Mouse (Mus musculus) kidney, embryonic 16.5 days (tissue): ENCODE data around the gene Mettl7b. TPM values are rescaled to one million over a fixed set of nuclear protein-coding genes. Genes with fewer than 3 reads are reported as not detected.

ENCODE experiments used
- ATAC-seq: fragments of 200-750 bp; cut with Nextera tagmentation; 2 replicates; pipeline ENCODE4 v1.8.0; 2017; ENCODE audit warnings: moderate TSS enrichment; ENCODE audit not compliant: low FRiP score, low TSS enrichment
- H3K27ac ChIP-seq: fragments of 300-500 bp; sonication (generic); 2 replicates; pipeline ENCODE4 v1.5.1; 2014; ENCODE audit warnings: low read length
- H3K27me3 ChIP-seq: fragments of 300-500 bp; sonication (generic); 2 replicates; pipeline ENCODE4 v1.6.1; 2014; ENCODE audit warnings: low read length, control low read depth, mixed read lengths; ENCODE audit not compliant: insufficient read depth
- H3K36me3 ChIP-seq: fragments of 300-500 bp; sonication (generic); 2 replicates; pipeline ENCODE4 v1.6.1; 2014; ENCODE audit warnings: low read length, control low read depth, mixed read lengths; ENCODE audit not compliant: insufficient read depth
- H3K4me1 ChIP-seq: fragments of 300-500 bp; sonication (generic); 2 replicates; pipeline ENCODE4 v1.6.1; 2014; ENCODE audit warnings: low read length, control low read depth, mixed read lengths; ENCODE audit not compliant: insufficient read depth
- H3K4me2 ChIP-seq: fragments of 300-500 bp; sonication (generic); replicated peaks from 2 replicates; pipeline ENCODE4 v1.6.1; 2014; ENCODE audit warnings: low read depth, low read length
- H3K4me3 ChIP-seq: fragments of 300-500 bp; sonication (generic); 2 replicates; pipeline ENCODE4 v1.5.1; 2014; ENCODE audit warnings: mild to moderate bottlenecking, low read length
- H3K9ac ChIP-seq: fragments of 300-500 bp; sonication (generic); replicated peaks from 2 replicates; pipeline ENCODE4 v1.6.1; 2014; ENCODE audit warnings: low read length
- H3K9me3 ChIP-seq: fragments of 300-500 bp; sonication (generic); 2 replicates; pipeline ENCODE4 v1.6.1; 2016; ENCODE audit warnings: low read length, control low read depth
- WGBS: fragments of 180-500 bp; shearing (Covaris S2); extraction: QIAGEN DNeasy Blood & Tissue Kit; methylation state at CpG from one replicate; pipeline ENCODE4 v1.1.7; 2014; 5-methylcytosine and 5-hydroxymethylcytosine counted together
- polyA plus RNA-seq: library from polyadenylated mRNA; unstranded; fragments of >200 nt; fragmentation: Nextera tagmentation; extraction: Ambion mirVana; gene quantifications from 2 replicates; pipeline ENCODE4 v1.2.1, GENCODE M21; 2015

Gene Mettl7b
- polyA plus RNA-seq, 1 experiment from 2014 or later: 17.1 TPM

GRCm38 (mm10) chr10:128912791-128913190 is 48.0 kb downstream of the Mettl7b start:
- no peak overlapping the region for H3K4me3 ChIP-seq
- peaks cover 24% of the 10 kb centered on the region for H3K4me1 ChIP-seq
- ATAC-seq: no peak
- peaks cover 40% of the 10 kb centered on the region for H3K36me3 ChIP-seq
- 0 out of 2 replicates have a peak overlapping the region, but pooled peaks have one; percentile 13 for H3K27ac ChIP-seq
- no peaks in the 10 kb centered on the region for H3K9me3 ChIP-seq
- 78% methylated on average over 4 of the region's 4 CpGs for WGBS
- H3K27me3 ChIP-seq: no peaks in the 10 kb centered on the region
- H3K4me2 ChIP-seq: no peak overlapping the region
- H3K9ac ChIP-seq: peak overlapping the region; percentile 43; the same call in 1 of the 2 replicates

- Histone ChIP-seq H3K36me3 (peaks cover 35% of the 10 kb centered on the region), H3K4me1 (peaks cover 24% of the 10 kb centered on the region)
- ATAC-seq: no peak
Measured at GRCm38 (mm10) chr10:128912268-128912667, 48.5 kb downstream of the Mettl7b start.

GRCm38 (mm10) chr10:128911430-128911829 is 49.4 kb downstream of the Mettl7b start:
- Histone ChIP-seq H3K9ac (no peak overlapping the region), H3K36me3 (peaks cover 27% of the 10 kb centered on the region), H3K4me1 (peaks cover 24% of the 10 kb centered on the region), H3K9me3 (no peaks in the 10 kb centered on the region), H3K4me2 (peak overlapping the region; percentile 75), H3K27me3 (no peaks in the 10 kb centered on the region), H3K27ac (no peak overlapping the region), H3K4me3 (peak overlapping the region; percentile 88; the same call in 1 of the 2 replicates)
- ATAC-seq: no peak
- 81% methylated on average over 6 of the region's 6 CpGs for WGBS

More at GRCm38 (mm10) chr10:128912268-128912667, 48.5 kb downstream of the Mettl7b start:
- 90% methylated on average over 4 of the region's 4 CpGs for WGBS
- H3K27ac ChIP-seq: no peak overlapping the region
- no peaks in the 10 kb centered on the region for H3K27me3 ChIP-seq
- 0 out of 2 replicates have a peak overlapping the region, but pooled peaks have one; percentile 75 for H3K4me2 ChIP-seq
- H3K9me3 ChIP-seq: no peaks in the 10 kb centered on the region
- H3K9ac ChIP-seq: no peak overlapping the region; the same call in 1 of the 2 replicates
- no peak overlapping the region for H3K4me3 ChIP-seq

GRCm38 (mm10) chr10:128910066-128910841 is 50.5 kb downstream of the Mettl7b start:
- WGBS: 0% methylated on average over 41 of the region's 66 CpGs
- Histone ChIP-seq H3K9me3 (no peaks in the 10 kb centered on the region), H3K4me2 (peak overlapping the region; percentile 75), H3K4me3 (peak overlapping the region; percentile 88), H3K9ac (peak overlapping the region; percentile 98), H3K4me1 (peaks cover 24% of the 10 kb centered on the region), H3K36me3 (peaks cover 19% of the 10 kb centered on the region), H3K27me3 (no peaks in the 10 kb centered on the region), H3K27ac (peak overlapping the region; percentile 93)
- ATAC-seq: peak; percentile 28; the same call in 1 of the 2 replicates

- H3K4me2 ChIP-seq: peak overlapping the region; percentile 75
- no peaks in the 10 kb centered on the region for H3K9me3 ChIP-seq
- H3K4me3 ChIP-seq: peak overlapping the region; percentile 88
- H3K9ac ChIP-seq: peak overlapping the region; percentile 98
- no peaks in the 10 kb centered on the region for H3K27me3 ChIP-seq
- H3K36me3 ChIP-seq: peaks cover 13% of the 10 kb centered on the region
- H3K27ac ChIP-seq: peak overlapping the region; percentile 93
- ATAC-seq: peak; percentile 88
- H3K4me1 ChIP-seq: peaks cover 24% of the 10 kb centered on the region
- 0% methylated on average over 36 of the region's 41 CpGs for WGBS
Measured at GRCm38 (mm10) chr10:128909567-128910028, 51.2 kb downstream of the Mettl7b start.

GRCm38 (mm10) chr10:128908778-128909448 is 51.9 kb downstream of the Mettl7b start:
- Histone ChIP-seq H3K4me3 (peak overlapping the region; percentile 88), H3K9ac (peak overlapping the region; percentile 98), H3K4me2 (peak overlapping the region; percentile 75), H3K4me1 (peaks cover 24% of the 10 kb centered on the region), H3K27ac (peak overlapping the region; percentile 93), H3K9me3 (no peaks in the 10 kb centered on the region), H3K36me3 (peaks cover 6% of the 10 kb centered on the region), H3K27me3 (no peaks in the 10 kb centered on the region)
- 54% methylated on average over 13 of the region's 13 CpGs for whole genome bisulfite sequencing
- peak; percentile 25; the same call in 1 of the 2 replicates for ATAC-seq

Other genes starting within 250 kb of the Mettl7b start
- gene Dgka, start 216.1 kb downstream of the Mettl7b start, polyA plus RNA-seq: 6.8 and 7.8 TPM in 2 replicates
- gene Pym1, start 213.1 kb downstream of the Mettl7b start, polyA plus RNA-seq: 40.0 and 40.3 TPM in 2 replicates
- 0.89 and 0.98 TPM in 2 replicates for gene Mmp19, start 170.1 kb downstream of the Mettl7b start, polyA plus RNA-seq
- gene Dnajc14, start 156.9 kb downstream of the Mettl7b start, polyA plus RNA-seq: 63.2 and 64.9 TPM in 2 replicates
- gene Tmem198b, start 156.6 kb downstream of the Mettl7b start, polyA plus RNA-seq: 19.3 and 22.9 TPM in 2 replicates
- gene Sarnp, start 143.7 kb downstream of the Mettl7b start, polyA plus RNA-seq: 194 and 198 TPM in 2 replicates
- gene Ormdl2, start 139.3 kb downstream of the Mettl7b start, polyA plus RNA-seq: 94.4 and 100 TPM in 2 replicates
- 6.8 and 7.8 TPM in 2 replicates for gene Gdf11, start 69.3 kb downstream of the Mettl7b start, polyA plus RNA-seq
- gene Cd63, start 60.0 kb downstream of the Mettl7b start, polyA plus RNA-seq: 775 and 850 TPM in 2 replicates
- gene Rdh5, start 38.1 kb downstream of the Mettl7b start, polyA plus RNA-seq: 17.7 and 20.5 TPM in 2 replicates
- gene Bloc1s1, start 37.0 kb downstream of the Mettl7b start, polyA plus RNA-seq: 227 and 234 TPM in 2 replicates
- gene Itga7, start 27.2 kb downstream of the Mettl7b start, polyA plus RNA-seq: 3.9 and 4.0 TPM in 2 replicates
- gene Olfr9, start 28.4 kb upstream of the Mettl7b start, polyA plus RNA-seq: not detected in 2 replicates
- not detected in 2 replicates for gene Olfr763, start 49.8 kb upstream of the Mettl7b start, polyA plus RNA-seq
- gene Olfr764-ps1, start 78.9 kb upstream of the Mettl7b start, polyA plus RNA-seq: not detected in 2 replicates
- not detected in 2 replicates for gene Olfr765, start 89.0 kb upstream of the Mettl7b start, polyA plus RNA-seq
- gene Olfr766-ps1, start 108.0 kb upstream of the Mettl7b start, polyA plus RNA-seq: not detected in 2 replicates
- gene Olfr767, start 121.9 kb upstream of the Mettl7b start, polyA plus RNA-seq: not detected in 2 replicates
- not detected in 2 replicates for gene Olfr768, start 138.4 kb upstream of the Mettl7b start, polyA plus RNA-seq
- not detected in 2 replicates for gene Olfr769, start 156.9 kb upstream of the Mettl7b start, polyA plus RNA-seq
- gene Olfr770, start 178.0 kb upstream of the Mettl7b start, polyA plus RNA-seq: not detected in 2 replicates
- gene Olfr771, start 203.8 kb upstream of the Mettl7b start, polyA plus RNA-seq: not detected in 2 replicates
- gene Olfr772, start 216.9 kb upstream of the Mettl7b start, polyA plus RNA-seq: not detected in 2 replicates
- gene Olfr773, start 226.4 kb upstream of the Mettl7b start, polyA plus RNA-seq: not detected in 2 replicates